Mouse (Mus musculus) CH12.LX (cell line): ENCODE results near the gene Spire2.
"Not testable (repeated sequence)": the region's sequence is repeated elsewhere in the genome, so short reads cannot be mapped to it uniquely, and the experiment has no call there.

Source experiments
- CTCF ChIP-seq, 2 experiments: IDR thresholded peaks in 1 of 2; conservative IDR thresholded peaks in 1 of 2; 2 replicates each; pipeline ENCODE4 v1.5.1; 2011 to 2012; ENCODE audit warnings: low read depth in 2 of 2, low read length in 2 of 2, improper control_type of control experiment in 1 of 2, inconsistent platforms in 1 of 2, mild to moderate bottlenecking in 1 of 2, moderate library complexity in 1 of 2
- E2F4 ChIP-seq: IDR thresholded peaks from 2 replicates; pipeline ENCODE4 v1.6.1; 2011; ENCODE audit warnings: low read depth, low read length, improper control_type of control experiment; ENCODE audit not compliant: insufficient replicate concordance
- GABPA ChIP-seq: IDR thresholded peaks from 2 replicates; pipeline ENCODE4 v1.6.1; 2012; ENCODE audit warnings: low read depth, low read length, improper control_type of control experiment, inconsistent platforms; ENCODE audit not compliant: insufficient replicate concordance
- JUN ChIP-seq: IDR thresholded peaks from 2 replicates; pipeline ENCODE4 v1.6.1; 2011; ENCODE audit warnings: low read depth, mild to moderate bottlenecking, low read length, improper control_type of control experiment, moderate library complexity; ENCODE audit not compliant: insufficient read depth
- MAFK ChIP-seq: IDR thresholded peaks from 2 replicates; pipeline ENCODE4 v1.6.1; 2011; ENCODE audit warnings: low read length, improper control_type of control experiment; ENCODE audit not compliant: insufficient replicate concordance
- MAX ChIP-seq: IDR thresholded peaks from 2 replicates; pipeline ENCODE4 v1.6.1; 2011; ENCODE audit warnings: low read length, improper control_type of control experiment
- NELFE ChIP-seq: IDR thresholded peaks from 2 replicates; pipeline ENCODE4 v1.6.1; 2011; ENCODE audit warnings: low read depth, low read length, improper control_type of control experiment
- TCF12 ChIP-seq: IDR thresholded peaks from 2 replicates; pipeline ENCODE4 v1.6.1; 2014; ENCODE audit warnings: low read depth, mild to moderate bottlenecking, inconsistent platforms, low read length, improper control_type of control experiment
- USF2 ChIP-seq: conservative IDR thresholded peaks from 2 replicates; pipeline ENCODE4 v1.6.1; 2011; ENCODE audit warnings: low read depth, low read length, improper control_type of control experiment
- ZC3H11A ChIP-seq: IDR thresholded peaks from 2 replicates; pipeline ENCODE4 v1.6.1; 2012; ENCODE audit warnings: low read depth, mild to moderate bottlenecking, inconsistent platforms, low read length, improper control_type of control experiment

DNA sequence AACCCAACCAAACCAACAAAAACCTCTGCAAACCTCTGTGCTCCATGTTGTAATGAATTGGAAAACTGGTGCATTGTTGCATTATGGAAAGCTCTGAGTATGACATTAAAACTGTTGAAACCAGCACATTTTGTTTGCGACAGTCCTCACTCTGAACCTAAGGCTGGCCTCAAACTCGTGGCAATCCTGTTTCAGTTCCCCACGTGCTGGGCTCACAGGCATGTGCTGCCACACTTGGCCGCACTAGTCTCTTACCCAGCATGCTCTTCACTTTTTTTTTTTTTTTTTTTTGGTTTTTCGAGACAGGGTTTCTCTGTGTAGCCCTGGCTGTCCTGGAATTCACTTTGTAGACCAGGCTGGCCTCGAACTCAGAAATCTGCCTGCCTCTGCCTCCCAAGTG lies 49.5 kb upstream of the Spire2 start:
- not testable (repeated sequence) for TF ChIP-seq MAFK; CTCF (conservative IDR thresholded peaks at IDR 0.05 in 1 of 2, IDR thresholded peaks at IDR 0.05 in 1 of 2; ENCODE audit: low read depth in 2 of 2, low read length in 2 of 2); ZC3H11A; GABPA; USF2; NELFE; TCF12; E2F4; JUN
- TF ChIP-seq MAX = peak; percentile 94
